ENCODE assay signal across 14 mouse cellular contexts in genomic region chr2:29671374-29671773, GRCm38 (mm10). TPM values are rescaled to one million over a fixed set of nuclear protein-coding genes. Genes with fewer than 3 reads are reported as not detected.
DNase-seq lines count a peak whose midpoint lies in the region; ATAC-seq and TF ChIP-seq lines count a peak whose summit lies in the region.
"Had no signal": no experiment of that assay in that cellular context is flagged by ENCODE, and none has a peak within 500 bp of the region (broad histone marks: within the 10 kb centered on the region; RNA-seq: fewer than 3 reads in every experiment).

No protein-coding gene starts in this region.

- H3K79me2 ChIP-seq in heart, adult 2 months (replicated peaks; ENCODE audit: control insufficient read depth, insufficient read depth, low read length): peaks cover 7% of the 10 kb centered on the region

- intact Hi-C loops in heart, adult 2 months (cut with DNase I): loop anchor here (2.0 kb wide), 1 partner anchor 53 kb away; the partner anchor contains the start of gene Rapgef1

- ATAC-seq in heart, embryonic 11.5 days (replicated peaks; ENCODE audit: insufficient number of reproducible peaks, low FRiP score, low TSS enrichment): no peak
- no peak for ATAC-seq in hindbrain, postnatal 0 days
- no peak for ATAC-seq in hindbrain, embryonic 11.5 days (ENCODE audit: low FRiP score)
- no peak for ATAC-seq in megakaryocyte progenitor cell, adult 5-6 weeks (replicated peaks; ENCODE audit: poor library complexity)

- no peak for TF ChIP-seq CTCF in heart, adult 2 months (IDR thresholded peaks at IDR 0.05)
- no peak for TF ChIP-seq CTCF in hindbrain, postnatal 0 days (IDR thresholded peaks at IDR 0.05; ENCODE audit: low read depth)
- no peak for TF ChIP-seq CTCF in spleen, adult 2 months (IDR thresholded peaks at IDR 0.05; ENCODE audit: extremely low read depth, insufficient read depth, insufficient read length, insufficient replicate concordance)

- peaks cover 36% of the 10 kb centered on the region for H3K36me3 ChIP-seq in heart, adult 2 months (ENCODE audit: control insufficient read depth, insufficient read depth, low read length)
- H3K36me3 ChIP-seq in heart, embryonic 11.5 days (ENCODE audit: control insufficient read depth, insufficient read depth, low read length): no peaks in the 10 kb centered on the region
- no peaks in the 10 kb centered on the region for H3K36me3 ChIP-seq in hindbrain, postnatal 0 days (ENCODE audit: insufficient read depth, low read length)
- no peaks in the 10 kb centered on the region for H3K36me3 ChIP-seq in hindbrain, embryonic 11.5 days (ENCODE audit: control insufficient read depth, insufficient read depth, low read length)
- H3K36me3 ChIP-seq in spleen, adult 2 months (ENCODE audit: control insufficient read depth, insufficient read depth, low read length): no peaks in the 10 kb centered on the region
- H3K36me3 ChIP-seq: stomach, embryonic 15.5 days had no signal

- no peaks in the 10 kb centered on the region for H3K9me3 ChIP-seq in heart, embryonic 11.5 days (replicated peaks; ENCODE audit: control insufficient read depth, low read length)
- no peaks in the 10 kb centered on the region for H3K9me3 ChIP-seq in hindbrain, postnatal 0 days (ENCODE audit: low read length)
- no peaks in the 10 kb centered on the region for H3K9me3 ChIP-seq in hindbrain, embryonic 11.5 days (ENCODE audit: control insufficient read depth, low read length)
- H3K9me3 ChIP-seq: hindbrain, embryonic 10.5 days; megakaryocyte, embryonic 14.5 days; stomach, embryonic 15.5 days had no signal

- no peak for TF ChIP-seq POLR2A in heart, adult 2 months (IDR thresholded peaks at IDR 0.05; ENCODE audit: insufficient read depth, low read depth, low read length)
- TF ChIP-seq POLR2A in spleen, adult 2 months (IDR thresholded peaks at IDR 0.05; ENCODE audit: low read depth, low read length): no peak

- H3K4me2 ChIP-seq in heart, embryonic 11.5 days: no peak overlapping the region
- no peak overlapping the region for H3K4me2 ChIP-seq in hindbrain, postnatal 0 days (ENCODE audit: low read depth, low read length)
- no peak overlapping the region for H3K4me2 ChIP-seq in hindbrain, embryonic 11.5 days (replicated peaks; ENCODE audit: low read depth, low read length)
- H3K4me2 ChIP-seq: stomach, embryonic 15.5 days had no signal

- DNase-seq in heart, adult 2 months: no peak
- DNase-seq in hindbrain, postnatal 0 days (ENCODE audit: low spot score): no peak
- DNase-seq in hindbrain, embryonic 11.5 days (ENCODE audit: low spot score): no peak
- no peak for DNase-seq in spleen, adult 2 months (ENCODE audit: low read depth in 1 of 2, low spot score in 2 of 2)
- no peak for DNase-seq in spleen, adult 18-20 months
- DNase-seq in skeletal muscle tissue, adult 2 months (ENCODE audit: low read depth, low spot score): peak; percentile 44
- DNase-seq: cerebellum, adult 11 months; retina, postnatal 1 day had no signal

- WGBS in heart, adult 2 months: 53% methylated on average over 4 of the region's 4 CpGs
- 62% methylated on average over 4 of the region's 4 CpGs for WGBS in heart, embryonic 11.5 days (ENCODE audit: insufficient replicate concordance)
- 48% methylated on average over 4 of the region's 4 CpGs for WGBS in hindbrain, postnatal 0 days
- WGBS in hindbrain, embryonic 11.5 days: 89% methylated on average over 4 of the region's 4 CpGs
- WGBS in spleen, adult 2 months: 87% methylated on average over 4 of the region's 4 CpGs

- peak overlapping the region; percentile 53 for H3K27ac ChIP-seq in heart, adult 2 months
- H3K27ac ChIP-seq in heart, embryonic 11.5 days (ENCODE audit: low read depth, low read length): no peak overlapping the region
- peak overlapping the region; percentile 65; the same call in 1 of the 2 replicates for H3K27ac ChIP-seq in hindbrain, postnatal 0 days
- H3K27ac ChIP-seq in hindbrain, embryonic 11.5 days (ENCODE audit: low read depth, low read length): no peak overlapping the region
- peak overlapping the region; percentile 74 for H3K27ac ChIP-seq in spleen, adult 2 months (ENCODE audit: insufficient read depth, low read length)
- H3K27ac ChIP-seq: hindbrain, embryonic 10.5 days; liver, embryonic 14.5 days had no signal

- H3K9ac ChIP-seq in heart, adult 2 months (ENCODE audit: low read depth, low read length): no peak overlapping the region
- no peak overlapping the region for H3K9ac ChIP-seq in heart, embryonic 11.5 days (ENCODE audit: low read depth, low read length)
- H3K9ac ChIP-seq in hindbrain, postnatal 0 days (replicated peaks; ENCODE audit: low read length): no peak overlapping the region
- H3K9ac ChIP-seq in hindbrain, embryonic 11.5 days (ENCODE audit: low read depth, low read length): no peak overlapping the region
- H3K9ac ChIP-seq: liver, embryonic 14.5 days; stomach, embryonic 15.5 days had no signal

- no peak overlapping the region for H3K4me3 ChIP-seq in heart, adult 2 months
- no peak overlapping the region for H3K4me3 ChIP-seq in heart, embryonic 11.5 days (ENCODE audit: low read depth, low read length)
- no peak overlapping the region for H3K4me3 ChIP-seq in hindbrain, postnatal 0 days (ENCODE audit: low read length)
- H3K4me3 ChIP-seq in hindbrain, embryonic 11.5 days (ENCODE audit: low read depth, low read length): no peak overlapping the region
- no peak overlapping the region for H3K4me3 ChIP-seq in spleen, adult 2 months (ENCODE audit: extremely low read depth, insufficient read depth, insufficient read length)
- H3K4me3 ChIP-seq: hindbrain, embryonic 10.5 days; stomach, embryonic 15.5 days had no signal

- no peak for TF ChIP-seq EP300 in heart, adult 2 months (IDR thresholded peaks at IDR 0.05; ENCODE audit: insufficient read depth, low read depth, low read length)

- H3K4me1 ChIP-seq in heart, adult 2 months (ENCODE audit: control insufficient read depth, insufficient read depth, low read length): peaks cover 52% of the 10 kb centered on the region
- peaks cover 36% of the 10 kb centered on the region for H3K4me1 ChIP-seq in heart, embryonic 11.5 days (ENCODE audit: control insufficient read depth, insufficient read depth, low read length)
- H3K4me1 ChIP-seq in hindbrain, postnatal 0 days (ENCODE audit: insufficient read depth, low read length): peaks cover 39% of the 10 kb centered on the region
- 0 out of 2 replicates have a peak, but pooled peaks cover 2% of the 10 kb centered on the region for H3K4me1 ChIP-seq in hindbrain, embryonic 11.5 days (replicated peaks; ENCODE audit: control insufficient read depth, insufficient read depth, low read length)
- H3K4me1 ChIP-seq in spleen, adult 2 months (ENCODE audit: control insufficient read depth, insufficient read depth, insufficient read length): peaks cover 56% of the 10 kb centered on the region

- no peaks in the 10 kb centered on the region for H3K27me3 ChIP-seq in heart, adult 2 months (ENCODE audit: control insufficient read depth, insufficient read depth, low read length)
- no peaks in the 10 kb centered on the region for H3K27me3 ChIP-seq in heart, embryonic 11.5 days (ENCODE audit: control insufficient read depth, insufficient read depth, low read length)
- H3K27me3 ChIP-seq in hindbrain, postnatal 0 days (ENCODE audit: insufficient read depth, low read length): no peaks in the 10 kb centered on the region
- H3K27me3 ChIP-seq in hindbrain, embryonic 11.5 days (ENCODE audit: control insufficient read depth, insufficient read depth, low read length): no peaks in the 10 kb centered on the region
- H3K27me3 ChIP-seq in spleen, adult 2 months (ENCODE audit: control insufficient read depth, insufficient read depth, low read length): no peaks in the 10 kb centered on the region
- H3K27me3 ChIP-seq: megakaryocyte, embryonic 14.5 days; stomach, embryonic 15.5 days had no signal

RNA-seq across cellular contexts. Expression of gene Rapgef1, which starts 51.9 kb away (rescaled TPM):
- 100 to 1,000 TPM in 1 of 2 experiments, 10 to 100 TPM in 1; 96.7 to 116 TPM for total RNA-seq in heart, adult 2 months (2021)
- polyA plus RNA-seq in heart, adult 2 months (2012; rRNA removed): 65.0 and 86.1 TPM in 2 replicates
- 9.1 and 9.8 TPM in 2 replicates for polyA plus RNA-seq in heart, embryonic 11.5 days (2014; fragmentation: Nextera tagmentation; extraction: Ambion mirVana)
- 91.3 and 94.0 TPM in 2 replicates for total RNA-seq in hindbrain, postnatal 0 days (2014; rRNA removed)
- polyA plus RNA-seq in hindbrain, postnatal 0 days (2015; fragmentation: Nextera tagmentation; extraction: Ambion mirVana): 13.7 and 14.4 TPM in 2 replicates
- 13.3 and 14.3 TPM in 2 replicates for polyA plus RNA-seq in hindbrain, embryonic 11.5 days (2014; fragmentation: Nextera tagmentation; extraction: Ambion mirVana)
- 75.1 and 95.9 TPM in 2 replicates for polyA plus RNA-seq in spleen, adult 2 months (2012; rRNA removed)
- 19.4 and 21.7 TPM in 2 replicates for total RNA-seq in megakaryocyte progenitor cell, adult 5-6 weeks (2015)
- total RNA-seq in megakaryocyte progenitor cell, adult 5-6 weeks (2017): 22.9 and 24.9 TPM in 2 replicates

Comparison
In these comparisons a context has a peak if more than half of its experiments do, and no peak if none do; other contexts are left out.
1. H3K27ac ChIP-seq: peak in heart, adult 2 months (single experiment), hindbrain, postnatal 0 days (single experiment) and spleen, adult 2 months (single experiment); none in heart, embryonic 11.5 days (single experiment) and hindbrain, embryonic 11.5 days (single experiment).